Mouse (Mus musculus) thymus, adult 2 months (tissue): ENCODE measurements at regions not wholly inside any gene's neighbourhood (a gene's known extent, or its start where the extent isn't known, plus 50 kb on each side); places are given as distances from the start of the nearest gene placed in this dataset.

Experiments used
- DNase-seq: peaks from one replicate; pipeline ENCODE4 v3.0.0; 2021
- H3K27ac ChIP-seq: fragments of 200-500 bp; 2 replicates; pipeline ENCODE4 v1.5.1; 2012; ENCODE audit warnings: low read length, control low read depth; ENCODE audit not compliant: control insufficient read depth, insufficient read depth
- H3K27me3 ChIP-seq: fragments of 200-500 bp; 2 replicates; pipeline ENCODE4 v1.6.1; 2012; ENCODE audit warnings: mild to moderate bottlenecking, low read length, moderate library complexity, mixed read lengths; ENCODE audit not compliant: control insufficient read depth, insufficient read depth
- H3K36me3 ChIP-seq: fragments of 200-500 bp; 2 replicates; pipeline ENCODE4 v1.6.1; 2012; ENCODE audit warnings: mild to moderate bottlenecking, low read length, moderate library complexity; ENCODE audit not compliant: control insufficient read depth, insufficient read depth
- H3K4me1 ChIP-seq: fragments of 200-500 bp; replicated peaks from 2 replicates; pipeline ENCODE4 v1.6.1; 2012; ENCODE audit warnings: low read length; ENCODE audit not compliant: control insufficient read depth, insufficient read depth
- H3K4me3 ChIP-seq: fragments of 200-500 bp; 2 replicates; pipeline ENCODE4 v1.5.1; 2012; ENCODE audit warnings: mild to moderate bottlenecking, low read length, control low read depth, moderate library complexity; ENCODE audit not compliant: control insufficient read depth, insufficient read depth
- CTCF ChIP-seq: fragments of 200-500 bp; IDR thresholded peaks from 2 replicates; pipeline ENCODE4 v1.5.1; 2012; ENCODE audit warnings: mild to moderate bottlenecking, control low read depth, low read length, moderate library complexity, borderline replicate concordance; ENCODE audit not compliant: control insufficient read depth, poor library complexity, insufficient read depth; ENCODE audit errors: extremely low read depth
- POLR2A ChIP-seq: fragments of 200-500 bp; IDR thresholded peaks from 2 replicates; pipeline ENCODE4 v1.6.1; 2012; ENCODE audit warnings: mild to moderate bottlenecking, low read length, control low read depth, moderate library complexity; ENCODE audit not compliant: control insufficient read depth, poor library complexity, insufficient read depth; ENCODE audit errors: extremely low read depth
- WGBS: fragments of 180-500 bp; shearing (Covaris S2); methylation state at CpG from one replicate; pipeline ENCODE4 v1.1.7; 2018; 5-methylcytosine and 5-hydroxymethylcytosine counted together

DNA sequence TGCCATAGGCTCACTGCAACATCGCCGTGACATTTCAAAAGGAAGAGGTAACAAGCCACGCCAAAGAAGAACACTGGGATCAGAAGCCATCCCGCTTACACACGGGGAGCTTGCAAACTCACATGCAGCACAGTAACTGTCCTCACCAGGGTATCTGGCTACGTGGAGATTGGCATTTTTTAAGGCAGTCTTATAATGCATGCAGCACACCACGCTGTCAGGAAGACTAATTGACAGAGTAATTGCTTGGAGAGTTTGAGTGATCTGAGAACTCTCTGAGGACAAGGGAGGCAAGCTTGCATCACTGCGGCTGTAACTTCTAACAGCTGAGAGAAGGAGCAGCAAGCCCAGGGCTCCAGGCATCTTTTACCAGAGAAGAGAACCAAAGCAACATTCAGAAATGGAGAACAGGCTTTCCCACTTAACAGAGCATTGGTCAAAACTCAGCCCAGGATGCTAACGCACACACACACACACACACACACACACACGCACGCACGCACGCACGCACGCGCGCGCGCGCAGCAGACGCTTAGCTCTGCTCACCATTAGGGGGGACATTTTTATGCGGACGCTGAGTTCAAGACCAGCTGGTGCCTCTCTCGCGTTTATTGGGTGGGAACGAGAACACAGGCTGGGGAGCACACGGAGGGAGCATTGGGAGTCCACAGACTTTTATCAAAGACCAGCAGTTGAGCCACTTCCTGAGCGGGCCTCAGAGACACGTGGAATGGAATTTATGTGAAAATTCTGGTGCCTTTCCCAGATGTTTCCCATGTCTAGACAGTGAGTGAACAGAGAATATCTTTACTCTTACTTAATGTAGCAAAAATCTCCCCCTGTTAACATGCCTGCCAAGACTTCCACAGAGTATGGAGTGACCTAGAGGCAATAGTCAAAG, 66.6 kb downstream of the 1700129C05Rik start:
- Histone ChIP-seq H3K36me3 (no peaks in the 10 kb centered on the region), H3K27ac (no peak overlapping the region), H3K27me3 (no peaks in the 10 kb centered on the region), H3K4me1 (no peaks in the 10 kb centered on the region), H3K4me3 (no peak overlapping the region)
- WGBS: 47% methylated on average over 29 of the region's 29 CpGs
- TF ChIP-seq POLR2A: no peak
- TF ChIP-seq CTCF: no peak
- DNase-seq: no peak

DNA sequence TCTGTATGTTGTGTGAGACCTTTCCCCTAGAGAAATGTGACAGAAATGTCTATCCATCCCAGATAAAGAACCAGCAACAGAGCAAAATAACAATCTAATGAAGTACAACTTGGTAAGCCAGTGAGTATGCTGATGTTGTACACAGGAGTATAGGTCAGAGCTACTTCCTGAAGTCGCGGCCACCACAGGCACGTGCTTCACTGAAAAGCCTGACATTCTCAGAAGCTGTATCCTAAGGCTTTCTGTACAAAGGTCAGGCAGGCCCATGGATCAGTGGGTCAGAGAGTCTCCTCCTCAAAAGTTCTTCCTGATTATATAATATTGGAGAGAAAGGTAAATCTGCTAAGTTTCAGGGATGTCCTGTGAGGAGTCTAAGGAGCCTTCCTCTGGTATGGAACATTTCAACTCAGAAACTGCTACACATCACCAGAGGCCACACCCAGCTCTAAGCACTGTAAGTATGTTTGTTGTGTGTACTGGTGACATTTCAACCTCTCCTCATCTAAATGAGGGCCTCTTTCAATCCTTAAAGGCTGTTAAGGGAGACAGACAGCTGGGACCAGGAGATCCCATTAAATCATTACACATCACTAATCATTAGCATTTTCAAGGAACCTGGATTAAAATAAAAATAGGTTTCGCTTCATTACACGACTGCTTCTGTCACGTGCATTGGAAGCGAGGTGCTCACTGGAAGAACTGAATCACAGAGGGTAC, 70.2 kb downstream of the 1700129C05Rik start:
- TF ChIP-seq POLR2A: no peak
- TF ChIP-seq CTCF: no peak
- Histone ChIP-seq H3K27ac (no peak overlapping the region), H3K4me1 (no peaks in the 10 kb centered on the region), H3K36me3 (no peaks in the 10 kb centered on the region), H3K27me3 (no peaks in the 10 kb centered on the region), H3K4me3 (no peak overlapping the region)
- whole genome bisulfite sequencing: 90% methylated on average over 7 of the region's 7 CpGs
- DNase-seq: no peak

DNA sequence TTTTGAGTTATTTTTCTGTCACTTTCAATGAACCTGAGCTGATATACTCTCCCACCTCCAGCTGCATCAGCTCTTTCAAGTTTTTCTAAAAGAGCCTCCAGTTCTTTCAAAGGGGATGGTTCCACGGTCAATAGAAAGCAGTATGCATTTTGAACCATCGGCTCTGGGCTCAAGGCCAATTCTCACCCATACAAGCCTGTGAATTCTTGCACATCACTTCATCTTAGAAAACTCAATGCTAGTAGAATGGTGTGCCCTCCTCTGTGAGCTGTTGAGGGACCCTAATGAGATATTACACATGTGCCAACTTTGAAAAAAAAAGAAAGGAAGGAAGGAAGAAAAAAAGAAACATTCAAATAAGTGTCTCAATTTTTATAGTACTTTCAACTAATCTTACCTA, 72.6 kb downstream of the 1700129C05Rik start:
- H3K36me3 ChIP-seq: no peaks in the 10 kb centered on the region
- DNase-seq: no peak
- H3K27me3 ChIP-seq: no peaks in the 10 kb centered on the region
- TF ChIP-seq CTCF (no peak), POLR2A (no peak)
- no peaks in the 10 kb centered on the region for H3K4me1 ChIP-seq
- no peak overlapping the region for H3K4me3 ChIP-seq
- no peak overlapping the region for H3K27ac ChIP-seq
- WGBS: 85% methylated on average over 2 of the region's 2 CpGs

DNA sequence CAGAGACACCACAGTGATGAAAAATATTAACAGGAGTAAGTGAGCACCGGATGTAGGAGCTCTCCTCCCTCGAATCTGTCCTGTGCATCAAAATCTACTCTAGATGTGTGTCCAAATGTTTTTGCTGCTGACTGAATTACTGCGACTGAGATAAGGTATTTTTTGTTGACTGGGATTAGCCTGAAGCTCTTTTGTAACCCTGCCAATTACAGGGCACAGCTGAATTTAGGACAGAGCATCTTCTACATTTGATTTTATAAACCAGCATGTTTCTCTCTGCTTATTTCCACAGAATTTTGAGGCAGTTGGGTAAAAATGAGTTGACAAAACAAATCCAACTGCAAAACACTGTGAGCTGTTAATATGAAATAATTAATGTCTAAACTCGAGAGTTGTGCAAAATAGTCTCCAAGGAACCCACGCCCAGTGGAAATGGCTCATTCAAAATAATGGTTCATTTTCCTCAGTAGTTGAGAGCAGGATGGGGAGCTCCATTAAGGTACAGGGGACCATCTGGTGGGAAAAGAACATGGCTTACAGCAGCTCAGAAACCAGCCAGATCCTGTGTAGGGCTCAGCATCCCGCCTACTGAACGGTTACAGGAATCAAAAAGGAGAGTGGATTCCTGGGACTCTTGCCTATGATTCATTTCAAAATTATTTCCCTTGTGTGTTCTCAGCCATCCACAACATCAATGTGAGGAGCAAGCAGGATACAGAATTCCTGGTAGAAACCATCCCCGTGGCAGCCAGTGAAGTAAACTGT, 76.1 kb downstream of the 1700129C05Rik start:
- Histone ChIP-seq H3K36me3 (no peaks in the 10 kb centered on the region), H3K4me1 (no peaks in the 10 kb centered on the region), H3K27ac (no peak overlapping the region), H3K4me3 (no peak overlapping the region), H3K27me3 (no peaks in the 10 kb centered on the region)
- WGBS: 88% methylated on average over 8 of the region's 8 CpGs
- no peak for TF ChIP-seq POLR2A
- TF ChIP-seq CTCF: no peak
- no peak for DNase-seq

DNA sequence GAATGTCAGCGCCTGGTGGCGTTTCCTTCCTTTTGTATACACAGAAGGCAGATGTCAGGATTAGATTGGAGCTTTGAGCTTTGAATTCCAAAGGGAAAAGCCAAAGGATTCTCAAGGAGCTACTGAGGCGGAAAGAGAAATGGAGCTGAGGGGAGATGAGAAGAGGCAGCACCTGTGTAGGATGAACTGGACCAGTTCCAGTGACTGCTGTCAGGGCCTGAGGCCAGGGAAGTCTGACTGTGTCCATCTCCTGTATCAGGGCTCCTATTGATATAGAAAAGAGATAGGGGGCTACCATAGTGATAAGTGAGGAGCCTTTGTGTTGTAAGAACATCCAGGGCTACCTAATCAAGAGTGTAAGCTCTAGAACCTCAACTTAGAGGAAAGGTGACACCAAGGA, 79.5 kb downstream of the 1700129C05Rik start:
- TF ChIP-seq POLR2A: no peak
- TF ChIP-seq CTCF: no peak
- Histone ChIP-seq H3K27ac (no peak overlapping the region), H3K4me3 (no peak overlapping the region), H3K27me3 (no peaks in the 10 kb centered on the region), H3K4me1 (no peaks in the 10 kb centered on the region), H3K36me3 (no peaks in the 10 kb centered on the region)
- no peak for DNase-seq
- 82% methylated on average over 3 of the region's 3 CpGs for WGBS

DNA sequence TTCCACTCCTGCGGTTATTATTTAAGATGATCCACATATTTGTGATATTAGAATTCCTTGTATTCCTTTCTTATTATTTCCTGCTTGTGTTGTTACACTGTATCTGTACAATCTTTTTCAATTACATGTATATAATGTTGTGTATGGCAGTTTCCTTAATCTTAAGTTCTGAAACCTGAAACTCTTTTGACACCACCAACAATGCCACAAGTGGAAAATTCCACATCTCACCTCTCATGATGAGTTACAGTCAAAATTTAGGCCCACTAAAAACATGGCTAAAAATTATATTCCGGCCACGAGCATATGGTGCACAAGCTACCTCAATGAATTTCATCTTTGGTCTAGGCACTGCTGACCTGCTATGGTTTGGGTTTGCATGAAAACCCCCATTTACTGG, 85.9 kb downstream of the 1700129C05Rik start:
- 95% methylated on average over 3 of the region's 3 CpGs for WGBS
- Histone ChIP-seq H3K27me3 (no peaks in the 10 kb centered on the region), H3K27ac (no peak overlapping the region), H3K4me3 (no peak overlapping the region), H3K36me3 (no peaks in the 10 kb centered on the region), H3K4me1 (no peaks in the 10 kb centered on the region)
- no peak for DNase-seq
- no peak for TF ChIP-seq POLR2A
